Mouse (Mus musculus) bone marrow, adult 2 months (tissue): ENCODE measurements around the gene Cmtm8.

Source experiments
- CTCF ChIP-seq: fragments of 200-500 bp; IDR thresholded peaks from 2 replicates; pipeline ENCODE4 v1.5.1; 2011; ENCODE audit warnings: low read length, control low read depth; ENCODE audit not compliant: control insufficient read depth, insufficient read depth
- POLR2A ChIP-seq: fragments of 200-500 bp; IDR thresholded peaks from 2 replicates; pipeline ENCODE4 v1.6.1; 2011; ENCODE audit warnings: low read depth, mild to moderate bottlenecking, control low read depth, low read length, borderline replicate concordance; ENCODE audit not compliant: control insufficient read depth

GRCm38 (mm10) chr9:114761848-114762247, 82.1 kb downstream of the Cmtm8 start:
- no peak for TF ChIP-seq POLR2A
- TF ChIP-seq CTCF: no peak
